Mouse (Mus musculus) cerebellum, adult (tissue): ENCODE measurements around the gene Letmd1.
A peak's percentile ranks its signal among the peaks of the same experiment; 100 is the strongest.
"Not testable (repeated sequence)": the region's sequence is repeated elsewhere in the genome, so short reads cannot be mapped to it uniquely, and the experiment has no call there.

ENCODE experiments used
- ATAC-seq: cut with Nextera tagmentation; 2 replicates; pipeline ENCODE4 v1.9.2; 2017; ENCODE audit warnings: mild to moderate bottlenecking, moderate library complexity, mixed read lengths; ENCODE audit not compliant: insufficient number of reproducible peaks, low FRiP score, low TSS enrichment

Gene Letmd1

DNA sequence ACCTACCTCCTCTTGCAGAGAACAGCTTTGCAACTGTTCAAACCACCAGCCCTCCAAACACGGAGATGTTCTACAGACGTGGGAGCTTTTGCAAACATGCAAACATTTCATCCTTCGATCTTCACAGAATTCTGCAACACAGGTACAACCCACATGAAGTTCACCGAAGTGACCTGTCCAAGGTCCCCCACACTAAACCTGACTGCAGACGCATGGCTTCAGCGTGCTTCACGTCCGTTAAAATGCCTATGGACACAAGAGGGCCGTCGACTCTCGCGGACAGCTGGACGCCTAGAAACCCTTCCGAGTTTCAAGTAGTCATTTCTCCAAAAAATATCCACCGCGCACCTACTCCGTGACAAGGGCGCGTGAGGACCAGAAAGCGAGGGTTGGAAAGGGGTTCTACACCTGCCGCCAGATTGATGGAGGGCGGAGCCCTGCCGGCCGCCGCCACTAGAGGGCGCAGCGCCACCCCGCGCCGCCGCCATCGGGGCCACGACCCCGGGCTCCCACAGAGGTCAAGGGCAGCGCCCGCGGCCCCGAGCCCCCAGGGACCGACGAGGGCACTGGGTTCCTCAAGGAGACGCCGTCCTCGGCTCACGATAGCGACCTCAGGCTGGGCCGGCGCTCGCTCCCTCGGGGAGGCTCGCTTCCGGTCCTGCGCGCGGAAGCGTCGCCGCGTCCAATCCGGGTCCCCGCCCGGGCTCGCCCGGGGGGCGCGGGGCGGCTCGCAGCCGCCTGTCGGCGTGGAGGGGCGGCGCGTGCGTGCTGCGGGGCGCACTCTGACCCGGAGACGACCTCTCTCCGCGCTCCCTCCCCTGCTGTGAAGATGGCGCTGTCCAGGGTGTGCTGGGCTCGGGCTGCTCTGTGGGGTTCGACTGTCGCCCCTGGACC lies at the start of gene Letmd1:
Letmd1 (plus strand) TSS at position 729 of the 894 bp plus-strand sequence.
- peak; percentile 80 for ATAC-seq

DNA sequence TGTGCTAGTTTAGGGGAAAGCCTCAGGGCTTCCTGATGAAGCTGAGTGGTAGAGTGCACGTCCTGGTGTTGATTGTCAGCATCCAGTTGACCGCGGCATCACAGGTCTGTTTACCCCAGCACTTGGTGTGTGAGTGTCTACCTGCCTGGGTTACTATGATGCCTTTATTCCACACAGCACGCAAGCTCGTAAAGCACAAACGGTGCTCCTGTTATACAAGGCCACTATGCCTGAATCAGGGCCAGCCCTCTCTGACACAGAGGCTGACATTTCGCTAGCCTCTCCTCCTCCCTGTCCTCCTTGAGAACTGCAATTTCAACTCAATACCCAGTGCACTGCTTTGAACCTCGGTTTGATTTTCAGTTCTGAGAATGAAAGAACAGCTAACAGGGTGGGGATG lies 49.5 kb upstream of the Letmd1 start:
- no peak for ATAC-seq

DNA sequence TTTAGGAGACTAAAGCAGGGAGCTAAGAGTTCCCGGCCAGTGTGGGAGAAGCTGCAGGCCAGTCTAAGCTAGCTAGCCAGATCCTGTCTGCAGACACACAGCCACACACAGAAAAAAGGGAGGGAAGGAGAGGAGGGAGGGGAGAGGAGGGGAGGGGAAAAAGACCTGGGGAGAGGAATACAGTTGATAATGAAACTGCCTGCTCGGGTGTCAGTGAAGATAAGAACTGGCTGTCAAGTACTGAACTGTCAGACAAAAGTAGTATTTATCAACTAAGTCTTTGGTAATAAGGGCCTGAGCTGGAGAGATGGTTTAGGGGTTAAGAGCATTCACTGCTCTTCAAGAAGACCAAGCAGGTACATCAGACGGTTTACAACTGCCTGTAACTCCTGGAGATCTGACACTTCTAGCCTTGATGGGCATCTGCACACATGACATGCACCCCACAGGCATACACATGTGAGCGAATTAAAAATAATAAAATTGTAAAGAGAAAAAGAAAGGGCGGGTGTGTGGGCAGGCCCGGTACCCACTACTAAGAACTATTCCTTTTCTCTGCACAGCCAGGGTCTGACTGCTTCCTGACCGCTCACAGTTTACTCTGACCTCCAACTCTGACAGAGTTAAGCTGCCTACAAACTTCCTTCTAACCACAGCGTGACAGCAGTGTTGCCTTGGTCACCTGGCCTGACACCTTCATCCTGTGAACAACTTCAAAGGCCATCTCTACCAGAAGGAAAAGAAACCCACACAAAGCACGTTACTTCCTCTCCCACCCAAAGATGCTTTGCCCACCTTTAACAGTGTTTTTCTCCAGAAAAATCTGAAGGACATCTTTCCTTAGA lies 48.7 kb upstream of the Letmd1 start:
- no peak for ATAC-seq

DNA sequence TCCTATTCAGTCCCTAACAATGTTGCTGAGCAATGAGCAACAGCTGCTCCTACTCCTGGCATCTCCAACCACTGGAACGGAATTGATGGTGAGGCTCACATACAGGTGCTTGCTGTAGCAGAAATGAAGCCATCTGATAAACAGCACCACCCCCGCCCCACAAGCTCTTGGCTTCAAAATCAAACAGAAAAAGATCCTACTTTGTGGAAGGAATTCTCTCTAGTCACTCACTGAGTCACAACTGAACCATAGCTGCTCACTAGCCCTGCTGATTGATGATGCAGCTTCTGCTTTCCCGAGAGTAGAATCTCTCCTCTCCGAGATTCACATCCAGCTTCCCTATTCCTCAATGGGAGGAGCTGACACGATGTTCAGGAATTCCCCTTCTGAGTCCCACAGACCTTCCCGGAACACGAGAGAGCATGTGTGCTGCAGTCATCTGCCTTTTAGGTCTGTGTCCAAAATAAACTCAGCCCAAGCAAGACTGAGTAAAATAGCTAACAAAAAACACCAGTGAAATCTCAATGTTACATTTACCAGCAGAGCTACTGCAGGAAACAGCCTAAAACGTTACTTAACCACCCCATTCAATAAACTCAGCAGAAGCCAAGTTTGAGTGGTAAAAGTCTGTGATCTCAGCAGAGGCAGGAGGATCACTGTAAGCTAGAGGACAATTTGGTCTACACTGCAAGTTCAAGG lies 47.6 kb upstream of the Letmd1 start:
- no peak for ATAC-seq

DNA sequence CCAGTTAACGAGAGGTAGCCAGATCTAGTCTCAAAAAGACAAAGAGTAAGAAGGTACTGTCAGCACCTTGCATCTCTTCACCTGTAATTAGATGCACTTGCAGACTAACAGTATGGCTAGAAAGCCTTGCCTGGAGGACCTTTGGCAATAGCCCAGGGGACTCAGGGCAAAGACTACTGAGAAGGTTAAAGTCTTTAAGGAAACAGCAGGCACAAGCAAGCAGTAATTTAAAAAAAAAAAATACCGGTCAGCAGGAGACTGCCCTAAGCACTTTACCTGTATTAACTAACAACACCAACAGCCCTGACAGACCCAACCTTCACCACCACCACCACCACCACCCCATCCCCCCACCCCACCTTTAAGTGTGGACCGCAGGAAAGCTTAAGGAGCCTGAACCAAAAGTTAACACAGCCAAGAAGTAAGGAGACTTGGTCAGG lies 47.0 kb upstream of the Letmd1 start, which contains the start of gene Gm5475:
Gm5475 (plus strand) TSS at position 390 of the 440 bp plus-strand sequence.
- ATAC-seq = not testable (repeated sequence)

DNA sequence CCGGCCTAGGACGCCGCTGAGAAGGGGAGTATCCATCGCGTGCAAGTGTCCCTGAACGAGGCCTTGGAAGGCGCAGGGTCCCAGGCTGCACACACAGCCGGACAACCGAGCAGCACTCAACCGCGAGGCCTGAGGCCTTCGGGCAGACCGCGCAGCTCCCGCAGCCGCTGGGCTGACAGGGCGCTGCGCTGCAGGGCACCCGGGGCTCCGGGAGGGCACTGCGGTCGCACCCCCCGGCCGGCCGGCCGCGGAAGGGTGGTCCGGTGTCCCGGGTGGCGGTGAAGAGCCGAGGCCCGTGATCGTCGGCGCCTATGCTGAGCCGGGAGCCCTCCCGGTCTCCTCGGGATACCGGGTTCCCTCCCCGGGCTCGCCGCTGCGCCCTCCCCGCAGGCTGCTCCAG lies 46.3 kb upstream of the Letmd1 start:
- peak; percentile 41 for ATAC-seq

DNA sequence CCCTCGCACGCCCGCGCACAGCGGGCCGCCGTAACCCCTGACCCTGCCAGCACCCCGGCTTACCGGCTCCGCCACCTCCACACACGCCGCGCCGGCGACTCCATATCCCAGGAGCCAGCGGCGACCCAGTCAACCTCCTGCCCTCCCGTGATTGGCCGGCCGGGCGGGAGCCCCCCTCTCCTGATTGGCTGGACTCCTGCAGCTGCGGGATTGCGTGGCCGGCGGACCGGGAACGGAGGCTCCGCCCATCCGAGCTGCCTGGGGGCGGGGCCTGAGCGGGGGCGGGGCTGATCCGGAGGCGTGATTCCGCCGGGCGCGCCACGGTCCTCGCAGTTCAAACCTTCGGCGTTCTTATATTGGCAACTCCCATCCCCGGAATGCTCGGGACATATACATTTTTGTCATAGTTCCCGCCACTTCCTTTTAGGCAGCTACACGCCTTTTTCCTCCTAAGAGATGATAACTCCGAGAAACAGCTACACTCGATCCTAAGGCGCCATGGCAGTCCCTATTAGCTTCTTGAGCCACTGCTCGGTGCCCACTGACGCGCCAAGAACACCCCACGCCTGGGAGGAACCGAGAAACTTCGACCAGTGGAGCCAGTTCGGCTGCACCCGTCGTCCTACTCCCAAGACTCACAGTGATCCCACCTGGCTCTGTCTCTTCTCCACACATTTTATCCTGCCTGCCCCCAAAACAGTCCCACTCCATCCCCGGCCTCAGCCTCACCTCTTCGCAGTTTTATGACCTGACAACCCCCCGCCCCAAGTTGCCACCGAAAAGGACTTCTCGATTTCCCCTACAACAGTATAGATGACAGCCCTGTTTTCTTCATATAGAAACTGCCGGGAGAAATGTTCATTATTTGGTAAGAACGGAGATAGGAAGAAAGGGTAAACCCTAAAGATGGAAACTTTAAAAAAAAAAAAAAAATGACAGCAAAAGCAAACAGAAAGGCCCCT lies 45.6 kb upstream of the Letmd1 start:
- peak; percentile 95 for ATAC-seq

DNA sequence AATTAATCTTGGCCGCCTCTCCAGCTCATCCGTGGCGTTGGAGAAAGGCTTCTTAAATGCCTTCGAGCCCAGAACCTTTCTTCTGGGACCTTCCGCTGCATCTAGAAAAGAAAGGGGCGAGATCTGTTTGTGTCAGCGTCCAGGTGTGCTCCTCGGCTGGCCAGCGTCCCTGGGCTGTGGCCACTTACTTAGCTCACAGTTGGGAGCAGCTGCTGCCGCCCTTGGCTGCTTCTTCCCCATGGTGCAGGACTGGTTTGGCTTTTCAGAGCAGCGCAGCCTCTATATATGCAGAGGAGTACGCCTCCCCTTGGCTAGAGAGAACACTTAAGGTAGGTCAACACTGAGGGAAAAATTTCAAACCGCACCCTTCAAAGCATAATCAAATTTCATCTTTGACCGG lies 44.9 kb upstream of the Letmd1 start:
- no peak for ATAC-seq

DNA sequence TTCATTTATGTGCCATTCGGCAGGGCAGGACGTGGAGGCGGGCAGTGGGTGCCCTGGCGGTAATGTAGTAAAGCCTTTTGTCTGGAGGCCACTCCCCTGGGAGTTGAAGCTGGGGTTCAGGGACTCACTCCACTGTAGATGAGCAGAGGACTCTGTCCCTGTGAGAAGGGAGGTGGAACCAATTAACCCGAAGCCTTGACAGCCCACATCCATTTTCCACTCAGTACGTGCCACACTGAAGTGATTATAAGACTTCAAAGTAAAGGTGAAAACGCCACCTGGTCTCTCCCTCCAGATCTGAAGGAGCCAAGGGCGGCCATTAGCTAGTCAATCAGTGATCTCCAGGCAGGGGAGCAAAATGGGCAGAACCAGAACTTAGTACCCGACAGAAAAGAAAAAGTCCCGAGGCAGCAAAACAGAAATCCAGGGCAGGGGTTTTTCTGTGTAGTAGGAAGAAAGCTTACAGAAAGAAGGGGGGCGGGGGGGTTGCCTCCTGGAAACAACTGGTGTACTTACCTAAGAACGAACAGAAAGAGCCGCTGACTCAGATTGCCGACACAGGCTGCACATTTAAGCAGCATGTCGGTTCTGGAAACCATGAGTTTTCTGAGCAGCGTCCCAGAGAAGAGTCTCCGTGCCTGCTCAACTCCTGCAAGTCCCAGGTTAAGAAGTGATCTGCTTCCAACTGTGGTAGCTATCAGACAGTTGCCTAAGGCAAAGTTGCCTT lies 44.3 kb upstream of the Letmd1 start, which contains the start of gene Slc11a2:
Slc11a2 (minus strand) TSS at position 677 of the 727 bp plus-strand sequence.
- ATAC-seq = no peak

DNA sequence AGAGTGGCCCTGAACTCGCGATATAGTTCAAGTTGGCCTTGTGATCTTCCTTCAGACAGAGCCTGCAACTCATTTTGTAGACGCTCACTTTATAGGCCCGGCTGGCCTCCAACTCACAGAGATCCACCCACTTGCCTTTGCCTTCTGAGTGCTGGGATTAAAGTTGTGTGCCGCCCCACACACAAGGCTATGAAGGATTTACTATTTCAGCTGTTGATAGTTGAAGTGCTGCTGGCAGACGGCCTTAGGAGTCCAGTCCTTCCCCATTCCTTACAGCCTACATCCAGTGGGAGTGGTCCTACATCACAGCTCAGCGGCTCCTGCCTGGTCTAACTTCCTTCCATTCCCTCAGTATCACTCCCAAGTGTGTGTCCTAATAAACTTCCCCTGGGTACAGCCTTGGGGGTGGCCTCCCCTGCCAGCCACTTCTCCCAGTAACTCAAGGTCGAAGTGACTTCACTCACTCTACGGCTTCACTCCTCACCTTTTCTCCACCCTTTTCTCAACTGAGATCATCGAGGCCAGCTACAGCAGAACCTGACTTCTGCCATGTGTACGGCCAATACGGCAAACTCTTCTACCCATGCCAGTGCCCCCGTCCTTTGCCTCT lies 40.4 kb upstream of the Letmd1 start:
- ATAC-seq = no peak

DNA sequence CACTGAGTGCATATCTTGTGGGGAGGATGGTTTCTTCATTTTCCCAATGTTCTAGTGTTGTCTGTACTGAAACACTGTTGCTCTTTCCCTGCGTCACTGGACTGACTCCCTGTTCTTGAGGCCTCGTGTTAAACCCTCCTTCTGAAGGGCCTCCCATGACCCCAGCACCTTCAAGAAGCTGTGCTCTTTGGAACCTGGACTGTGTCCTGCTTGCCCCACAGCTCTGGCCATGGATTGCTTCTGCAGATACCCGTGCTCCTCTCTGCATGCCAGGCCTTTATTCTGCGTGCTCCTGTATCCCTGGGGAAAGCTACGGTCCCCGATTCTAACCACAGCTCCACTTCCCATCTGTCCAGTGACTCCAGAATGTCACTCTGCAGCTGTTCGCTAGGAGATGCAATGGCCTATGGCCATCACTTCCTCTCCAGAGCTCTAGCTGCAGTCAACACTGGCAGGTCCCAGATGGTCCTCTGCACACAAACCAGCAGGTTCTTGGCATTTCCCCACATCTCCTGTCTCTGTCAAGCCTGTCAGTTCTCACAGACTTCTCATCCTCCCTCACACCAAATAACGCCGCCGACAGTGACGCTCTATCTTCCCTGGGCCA lies 38.8 kb upstream of the Letmd1 start:
- ATAC-seq = peak; percentile 31; the same call in 1 of the 2 replicates

DNA sequence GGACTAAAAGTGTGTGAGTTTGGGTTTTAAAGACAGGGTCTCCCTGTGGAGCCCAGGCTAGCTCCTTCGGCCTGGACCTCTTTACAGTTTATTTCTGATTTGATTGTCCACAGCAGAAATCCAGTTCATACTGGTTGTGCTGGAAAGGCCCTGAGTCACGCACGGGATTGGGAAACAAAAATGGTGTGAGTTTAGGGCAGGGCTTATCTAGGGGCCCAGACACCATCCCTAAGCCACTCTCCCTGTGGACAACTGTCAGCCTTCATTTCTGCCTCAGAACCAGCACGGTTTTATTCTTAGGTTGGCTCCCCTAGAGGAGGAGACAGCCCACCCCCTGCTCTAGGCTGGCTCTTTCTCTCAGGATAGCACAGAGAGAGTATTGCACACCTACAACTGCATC lies 35.6 kb upstream of the Letmd1 start:
- no peak for ATAC-seq

DNA sequence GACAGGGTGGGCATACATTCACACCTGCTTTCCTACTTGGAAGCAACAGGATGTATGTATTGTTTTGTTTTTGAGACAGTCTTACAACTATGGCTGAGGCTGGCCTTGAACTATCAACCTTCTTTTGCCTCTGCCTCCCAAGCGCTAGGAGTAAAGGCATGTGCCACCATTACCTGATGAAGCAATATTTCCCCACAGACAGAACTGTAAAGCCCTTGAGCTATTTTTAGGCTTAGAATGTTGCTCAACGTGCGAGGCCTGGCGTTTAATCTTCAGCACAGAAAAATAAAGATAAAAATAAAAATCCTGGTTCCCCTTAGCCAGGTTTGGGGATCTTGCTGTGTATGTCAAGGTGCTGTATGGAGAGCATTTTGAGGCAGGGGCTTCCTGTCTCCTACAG lies 32.7 kb upstream of the Letmd1 start:
- ATAC-seq = no peak

DNA sequence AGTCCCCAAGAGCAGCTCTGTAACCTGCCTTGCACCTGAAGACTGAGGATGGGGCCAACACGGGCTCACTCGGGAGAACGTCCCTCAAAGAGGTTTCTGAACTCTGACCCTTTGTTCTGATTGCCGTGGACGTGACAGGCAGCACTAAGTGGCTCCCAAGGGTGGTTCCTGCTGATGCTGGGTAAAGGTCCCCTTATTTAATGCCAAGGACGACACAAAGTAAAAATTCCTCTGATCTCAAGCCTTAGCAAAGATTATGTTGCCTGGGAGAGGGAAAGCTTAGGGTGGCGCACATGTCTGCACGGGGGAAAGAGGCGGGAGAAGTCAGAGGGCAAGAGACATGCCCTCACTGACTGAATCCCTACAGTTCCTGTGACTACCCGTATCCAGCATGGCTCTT lies 32.3 kb upstream of the Letmd1 start:
- no peak for ATAC-seq

DNA sequence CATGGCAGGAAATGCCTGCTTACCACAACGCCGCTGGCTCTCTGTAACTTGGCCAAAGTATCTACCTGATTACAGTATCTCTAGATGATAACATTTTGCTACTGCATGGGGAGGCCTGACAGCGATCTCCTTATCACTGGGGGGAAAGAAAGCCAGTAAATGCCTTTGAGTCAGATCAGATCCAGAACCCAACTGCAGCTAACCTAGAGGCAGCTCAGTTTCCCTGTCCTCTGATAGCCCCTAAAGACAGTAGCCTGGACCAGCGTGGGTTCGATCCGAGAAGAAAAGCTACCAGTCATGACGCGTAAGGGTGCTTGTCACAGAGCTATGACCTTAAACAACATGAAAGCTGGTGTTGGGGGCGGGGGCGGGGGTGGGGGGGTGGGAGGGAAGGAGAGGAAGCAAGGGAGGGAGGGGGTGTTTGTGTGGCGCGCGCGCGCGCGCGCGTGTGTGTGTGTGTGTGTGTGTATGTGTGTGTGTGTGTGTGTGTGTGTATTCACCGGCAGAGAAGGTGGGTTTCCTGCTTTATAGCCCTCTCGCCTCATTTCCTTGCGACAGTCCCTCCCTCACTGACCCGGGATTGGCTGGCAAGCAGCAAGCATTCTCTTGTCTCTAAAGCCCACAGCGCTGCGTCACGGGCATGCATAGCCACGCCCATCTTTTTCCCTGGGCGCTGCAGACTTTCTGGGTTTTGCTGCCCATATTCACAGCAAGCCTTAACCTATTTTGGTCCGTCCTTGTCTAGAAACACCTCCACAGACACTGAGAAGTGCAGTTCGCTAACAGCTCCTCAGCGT lies 25.5 kb upstream of the Letmd1 start:
- ATAC-seq = peak; percentile 97

DNA sequence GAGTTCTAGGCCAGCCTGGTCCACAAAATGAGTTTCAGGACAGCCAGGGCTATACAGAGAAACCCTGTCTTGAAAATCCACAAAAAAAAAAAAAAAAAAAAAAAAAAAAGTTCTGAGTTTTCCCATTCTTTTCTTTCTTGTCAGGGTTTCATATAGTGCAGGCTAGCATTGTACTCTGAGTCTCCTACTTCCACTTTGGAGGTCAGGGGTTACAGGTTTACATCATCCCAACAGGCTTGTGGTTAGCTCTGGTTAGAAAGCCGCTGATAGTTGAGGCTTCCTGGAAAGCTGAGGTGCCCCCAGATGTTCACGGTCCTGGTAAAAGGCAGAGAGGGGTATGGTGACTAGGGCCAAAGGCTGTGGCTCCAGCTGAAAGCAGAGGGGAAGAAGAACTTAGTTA lies 21.9 kb upstream of the Letmd1 start:
- no peak for ATAC-seq

DNA sequence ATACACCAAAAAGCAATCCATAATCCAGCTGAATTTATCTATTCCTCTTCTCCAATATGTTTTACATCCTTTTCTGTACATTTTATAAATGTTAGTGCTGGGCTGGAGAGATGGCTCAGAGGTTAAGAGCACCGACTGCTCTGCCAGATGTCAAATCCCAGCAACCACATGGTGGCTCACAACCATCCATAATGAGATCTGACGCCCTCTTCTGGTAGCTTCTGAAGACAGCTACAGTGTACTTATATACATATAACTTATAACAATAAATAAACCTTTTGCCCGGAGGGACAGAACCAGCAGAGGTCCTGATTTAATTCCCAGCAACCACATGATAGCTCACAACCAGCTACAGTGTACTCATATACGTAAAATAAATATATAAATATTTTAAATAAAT lies 20.3 kb upstream of the Letmd1 start:
- no peak for ATAC-seq
